Mouse (Mus musculus) testis, adult 2 months (tissue): ENCODE results near the gene Zmynd10.

ENCODE experiments used
- CTCF ChIP-seq: fragments of 200-500 bp; IDR thresholded peaks from 2 replicates; pipeline ENCODE4 v1.5.1; 2012; ENCODE audit warnings: low read depth, mild to moderate bottlenecking, inconsistent platforms, low read length, moderate library complexity; ENCODE audit not compliant: control insufficient read depth, insufficient read depth, insufficient replicate concordance
- POLR2A ChIP-seq: fragments of 200-500 bp; IDR thresholded peaks from 2 replicates; pipeline ENCODE4 v1.6.1; 2012; ENCODE audit warnings: low read depth, mild to moderate bottlenecking, inconsistent platforms, low read length, moderate library complexity; ENCODE audit not compliant: control insufficient read depth

- TF ChIP-seq POLR2A: no peak
- no peak for TF ChIP-seq CTCF
These were observed 38.8 kb upstream of the Zmynd10 start for GRCm38 (mm10) chr9:107508266-107508665.
